Mouse (Mus musculus): ENCODE measurements around the gene Dse.

DNA sequence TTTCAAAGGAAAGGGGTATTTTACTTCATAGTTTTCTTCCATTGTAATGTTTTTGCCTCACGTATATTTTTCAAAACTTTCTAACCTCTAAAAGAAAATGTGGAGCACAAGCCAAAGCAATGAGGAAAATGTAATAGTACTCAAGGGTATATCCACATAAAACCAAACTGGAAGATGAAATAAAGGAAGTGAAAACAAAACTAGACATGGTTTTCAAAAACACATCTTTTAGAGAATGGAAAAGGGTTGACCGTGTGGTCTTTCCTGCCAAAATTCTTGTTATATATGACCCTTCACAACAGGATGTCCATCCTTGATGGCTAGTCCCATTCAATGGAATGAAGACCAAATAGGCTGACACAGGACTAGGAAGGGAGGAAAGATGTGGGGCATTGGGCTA is 89.1 kb downstream of the Dse start:
- TF ChIP-seq CTCF (IDR thresholded peaks at IDR 0.05; ENCODE audit: control insufficient read depth, insufficient read depth, insufficient read length), result no peak
- no peak for TF ChIP-seq MAX (IDR thresholded peaks at IDR 0.05)
- TF ChIP-seq USF1 (IDR thresholded peaks at IDR 0.05; ENCODE audit: low read depth), result no peak
- TF ChIP-seq MYOD1 (IDR thresholded peaks at IDR 0.05; ENCODE audit: control insufficient read depth, insufficient read length, low read depth), result no peak
- TF ChIP-seq MYOG (IDR thresholded peaks at IDR 0.05; ENCODE audit: control insufficient read depth, extremely low read depth, insufficient read length), result no peak
- TF ChIP-seq CEBPB (IDR thresholded peaks at IDR 0.05; ENCODE audit: low read depth), result no peak

Data from C2C12 (cell line).